In the genomic region with DNA sequence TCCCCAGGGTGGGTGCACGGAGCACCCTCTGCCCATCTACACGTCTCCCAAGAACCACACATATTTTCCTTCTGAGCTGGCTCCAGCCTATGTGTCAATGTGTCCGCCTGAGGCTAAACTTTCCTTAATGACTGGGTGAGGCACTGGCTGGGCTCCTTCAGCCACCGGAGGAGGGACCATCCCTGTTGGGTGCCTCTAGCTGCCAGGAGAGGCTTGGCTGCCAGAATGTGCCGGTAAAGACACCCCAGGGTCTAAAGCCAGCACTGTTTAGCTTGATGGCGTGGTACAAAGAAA, we compare ENCODE assay signal across 10 mouse cellular contexts. TPM values are rescaled to one million over a fixed set of nuclear protein-coding genes. Genes with fewer than 3 reads are reported as not detected.
DNase-seq lines count a peak whose midpoint lies in the region; ATAC-seq and TF ChIP-seq lines count a peak whose summit lies in the region.
"Had no signal": no experiment of that assay in that cellular context is flagged by ENCODE, and none has a peak within 500 bp of the region (broad histone marks: within the 10 kb centered on the region; RNA-seq: fewer than 3 reads in every experiment).

No protein-coding gene starts in this region.

- H3K4me1 ChIP-seq in lung, adult 2 months (ENCODE audit: control insufficient read depth, insufficient read depth, low read length), result peaks cover 10% of the 10 kb centered on the region
- H3K4me1 ChIP-seq in embryonic facial prominence, embryonic 14.5 days (ENCODE audit: control insufficient read depth, insufficient read depth, low read length), result peaks cover 18% of the 10 kb centered on the region
- H3K4me1 ChIP-seq in intestine, embryonic 15.5 days (replicated peaks), result peaks cover 19% of the 10 kb centered on the region
- H3K4me1 ChIP-seq in neural tube, embryonic 13.5 days (replicated peaks), result peaks cover 28% of the 10 kb centered on the region

- TF ChIP-seq CTCF in lung, adult 2 months (IDR thresholded peaks at IDR 0.05; ENCODE audit: insufficient read depth, low read length), result no peak

- no peak for ATAC-seq in embryonic facial prominence, embryonic 14.5 days (ENCODE audit: low read depth)
- ATAC-seq in intestine, embryonic 15.5 days, result no peak
- no peak for ATAC-seq in neural tube, embryonic 13.5 days (ENCODE audit: low read depth)
- ATAC-seq in erythroid progenitor cell, adult 5-6 weeks (replicated peaks; ENCODE audit: low FRiP score, poor library complexity, severe bottlenecking), result no peak

- 43% methylated on average over 6 of the region's 6 CpGs for WGBS in lung, adult 2 months
- 30% methylated on average over 6 of the region's 6 CpGs for WGBS in embryonic facial prominence, embryonic 14.5 days
- WGBS in intestine, embryonic 15.5 days, result 48% methylated on average over 6 of the region's 6 CpGs
- 44% methylated on average over 6 of the region's 6 CpGs for WGBS in neural tube, embryonic 13.5 days

- TF ChIP-seq POLR2A in lung, adult 2 months (IDR thresholded peaks at IDR 0.05; ENCODE audit: borderline replicate concordance, extremely low read depth, low read depth, low read length), result no peak

- DNase-seq in lung, adult 2 months, result no peak
- no peak for DNase-seq in lung, postnatal 36 days
- DNase-seq in embryonic facial prominence, embryonic 14.5 days (ENCODE audit: low spot score), result peak; percentile 23
- DNase-seq in embryo, embryonic 10 days (ENCODE audit: low spot score), result no peak
- no peak for DNase-seq in urinary bladder, adult 2 months (ENCODE audit: low spot score)
- DNase-seq: layer of hippocampus, postnatal 36 days; thymus, adult 18-20 months had no signal

- H3K9ac ChIP-seq in embryonic facial prominence, embryonic 14.5 days (ENCODE audit: low read depth, low read length), result peak overlapping the region; percentile 78
- peak overlapping the region; percentile 6; the same call in 1 of the 2 replicates for H3K9ac ChIP-seq in intestine, embryonic 15.5 days
- peak overlapping the region; percentile 83 for H3K9ac ChIP-seq in neural tube, embryonic 13.5 days

- peaks cover 27% of the 10 kb centered on the region for H3K36me3 ChIP-seq in embryonic facial prominence, embryonic 14.5 days (ENCODE audit: control insufficient read depth, insufficient read depth, low read length)
- H3K36me3 ChIP-seq in intestine, embryonic 15.5 days, result peaks cover 17% of the 10 kb centered on the region
- peaks cover 30% of the 10 kb centered on the region for H3K36me3 ChIP-seq in neural tube, embryonic 13.5 days

- H3K4me3 ChIP-seq in lung, adult 2 months (replicated peaks; ENCODE audit: extremely low read depth, low read depth, low read length), result peak overlapping the region; percentile 30
- H3K4me3 ChIP-seq in embryonic facial prominence, embryonic 14.5 days (ENCODE audit: low read depth, low read length), result peak overlapping the region; percentile 70
- H3K4me3 ChIP-seq in intestine, embryonic 15.5 days (replicated peaks), result peak overlapping the region; percentile 61
- H3K4me3 ChIP-seq in neural tube, embryonic 13.5 days, result peak overlapping the region; percentile 75

- H3K27ac ChIP-seq in embryonic facial prominence, embryonic 14.5 days (replicated peaks; ENCODE audit: low read depth, low read length), result peak overlapping the region; percentile 84; the same call in 1 of the 2 replicates
- 0 out of 2 replicates have a peak overlapping the region, but pooled peaks have one; percentile 22 for H3K27ac ChIP-seq in intestine, embryonic 15.5 days
- no peak overlapping the region for H3K27ac ChIP-seq in neural tube, embryonic 13.5 days (replicated peaks)

- peak overlapping the region; percentile 90 for H3K4me2 ChIP-seq in embryonic facial prominence, embryonic 14.5 days (ENCODE audit: low read depth, low read length)
- peak overlapping the region; percentile 76 for H3K4me2 ChIP-seq in intestine, embryonic 15.5 days (replicated peaks)
- H3K4me2 ChIP-seq in neural tube, embryonic 13.5 days, result peak overlapping the region; percentile 83

- H3K27me3 ChIP-seq in embryonic facial prominence, embryonic 14.5 days (replicated peaks; ENCODE audit: control insufficient read depth, insufficient read depth, low read length), result no peaks in the 10 kb centered on the region
- no peaks in the 10 kb centered on the region for H3K27me3 ChIP-seq in intestine, embryonic 15.5 days (replicated peaks)
- H3K27me3 ChIP-seq in neural tube, embryonic 13.5 days, result no peaks in the 10 kb centered on the region

- H3K9me3 ChIP-seq in embryonic facial prominence, embryonic 14.5 days (ENCODE audit: control insufficient read depth, low read length), result no peaks in the 10 kb centered on the region
- H3K9me3 ChIP-seq in intestine, embryonic 15.5 days, result no peaks in the 10 kb centered on the region
- no peaks in the 10 kb centered on the region for H3K9me3 ChIP-seq in neural tube, embryonic 13.5 days

RNA-seq across cellular contexts. Expression of a gene that starts 1.4 kb away (rescaled TPM):
- polyA plus RNA-seq in lung, adult 2 months (2012; rRNA removed), result 88.2 and 101 TPM in 2 replicates
- 62.1 and 64.8 TPM in 2 replicates for polyA plus RNA-seq in embryonic facial prominence, embryonic 14.5 days (2014; fragmentation: Nextera tagmentation; extraction: Ambion mirVana)
- polyA plus RNA-seq in intestine, embryonic 15.5 days (2015; fragmentation: Nextera tagmentation; extraction: Ambion mirVana), result 26.5 and 32.4 TPM in 2 replicates
- 31.1 and 31.5 TPM in 2 replicates for polyA plus RNA-seq in neural tube, embryonic 13.5 days (2015; fragmentation: Nextera tagmentation; extraction: Ambion mirVana)
- total RNA-seq in erythroid progenitor cell, adult 5-6 weeks (2015; ENCODE audit: low replicate concordance), result 3.8 and 11.2 TPM in 2 replicates
- total RNA-seq in erythroid progenitor cell, adult 5-6 weeks (2017; ENCODE audit: low replicate concordance), result 0.26 and 0.83 TPM in 2 replicates
- polyA plus RNA-seq in urinary bladder, adult 2 months (2012; rRNA removed), result 63.7 and 87.4 TPM in 2 replicates

RNA-seq across cellular contexts. Expression of a gene that starts 13.4 kb away (rescaled TPM):
- 65.7 and 70.7 TPM in 2 replicates for polyA plus RNA-seq in lung, adult 2 months (2012; rRNA removed)
- 10.2 and 10.6 TPM in 2 replicates for polyA plus RNA-seq in embryonic facial prominence, embryonic 14.5 days (2014; fragmentation: Nextera tagmentation; extraction: Ambion mirVana)
- 7.9 and 8.9 TPM in 2 replicates for polyA plus RNA-seq in intestine, embryonic 15.5 days (2015; fragmentation: Nextera tagmentation; extraction: Ambion mirVana)
- polyA plus RNA-seq in neural tube, embryonic 13.5 days (2015; fragmentation: Nextera tagmentation; extraction: Ambion mirVana), result 5.2 and 6.0 TPM in 2 replicates
- 37.8 and 54.1 TPM in 2 replicates for total RNA-seq in erythroid progenitor cell, adult 5-6 weeks (2015; ENCODE audit: low replicate concordance)
- total RNA-seq in erythroid progenitor cell, adult 5-6 weeks (2017; ENCODE audit: low replicate concordance), result 21.9 and 31.9 TPM in 2 replicates
- polyA plus RNA-seq in urinary bladder, adult 2 months (2012; rRNA removed), result 17.7 and 21.0 TPM in 2 replicates

RNA-seq across cellular contexts. Expression of a gene that starts 15.0 kb away (rescaled TPM):
- 51.7 and 76.9 TPM in 2 replicates for polyA plus RNA-seq in lung, adult 2 months (2012; rRNA removed)
- polyA plus RNA-seq in embryonic facial prominence, embryonic 14.5 days (2014; fragmentation: Nextera tagmentation; extraction: Ambion mirVana), result 309 and 320 TPM in 2 replicates
- 232 and 236 TPM in 2 replicates for polyA plus RNA-seq in intestine, embryonic 15.5 days (2015; fragmentation: Nextera tagmentation; extraction: Ambion mirVana)
- polyA plus RNA-seq in neural tube, embryonic 13.5 days (2015; fragmentation: Nextera tagmentation; extraction: Ambion mirVana), result 235 and 246 TPM in 2 replicates
- total RNA-seq in erythroid progenitor cell, adult 5-6 weeks (2015; ENCODE audit: low replicate concordance), result 56.2 and 85.4 TPM in 2 replicates
- total RNA-seq in erythroid progenitor cell, adult 5-6 weeks (2017; ENCODE audit: low replicate concordance), result 101 and 248 TPM in 2 replicates
- 166 and 178 TPM in 2 replicates for polyA plus RNA-seq in urinary bladder, adult 2 months (2012; rRNA removed)

RNA-seq across cellular contexts. Expression of a gene that starts 33.4 kb away (rescaled TPM):
- polyA plus RNA-seq in lung, adult 2 months (2012; rRNA removed), result 2.6 and 4.7 TPM in 2 replicates
- 35.4 and 40.5 TPM in 2 replicates for polyA plus RNA-seq in embryonic facial prominence, embryonic 14.5 days (2014; fragmentation: Nextera tagmentation; extraction: Ambion mirVana)
- 1.2 and 1.5 TPM in 2 replicates for polyA plus RNA-seq in intestine, embryonic 15.5 days (2015; fragmentation: Nextera tagmentation; extraction: Ambion mirVana)
- polyA plus RNA-seq in neural tube, embryonic 13.5 days (2015; fragmentation: Nextera tagmentation; extraction: Ambion mirVana), result 2.1 and 3.0 TPM in 2 replicates
- total RNA-seq in erythroid progenitor cell, adult 5-6 weeks (2015; ENCODE audit: low replicate concordance), result not detected in 2 replicates
- total RNA-seq in erythroid progenitor cell, adult 5-6 weeks (2017; ENCODE audit: low replicate concordance), result 1.7 TPM in 1 of 2 replicates, not detected in the other
- polyA plus RNA-seq in urinary bladder, adult 2 months (2012; rRNA removed), result 0.56 and 0.81 TPM in 2 replicates

RNA-seq across cellular contexts. Expression of a gene that starts 49.1 kb away (rescaled TPM):
- 7.0 and 11.2 TPM in 2 replicates for polyA plus RNA-seq in lung, adult 2 months (2012; rRNA removed)
- 0.30 and 0.79 TPM in 2 replicates for polyA plus RNA-seq in embryonic facial prominence, embryonic 14.5 days (2014; fragmentation: Nextera tagmentation; extraction: Ambion mirVana)
- 0.05 and 0.06 TPM in 2 replicates for polyA plus RNA-seq in intestine, embryonic 15.5 days (2015; fragmentation: Nextera tagmentation; extraction: Ambion mirVana)
- polyA plus RNA-seq in neural tube, embryonic 13.5 days (2015; fragmentation: Nextera tagmentation; extraction: Ambion mirVana), result 0.22 and 0.56 TPM in 2 replicates
- total RNA-seq in erythroid progenitor cell, adult 5-6 weeks (2015; ENCODE audit: low replicate concordance), result not detected in 2 replicates
- not detected in 2 replicates for total RNA-seq in erythroid progenitor cell, adult 5-6 weeks (2017; ENCODE audit: low replicate concordance)
- polyA plus RNA-seq in urinary bladder, adult 2 months (2012; rRNA removed), result 0.04 TPM in 2 replicates

Comparison
In these comparisons a context has a peak if more than half of its experiments do, and no peak if none do; other contexts are left out.
1. H3K9ac ChIP-seq: peak in every context shown above with its lines; median percentile 83 in neural tube, embryonic 13.5 days; 78 in embryonic facial prominence, embryonic 14.5 days; 6 in intestine, embryonic 15.5 days.